Mouse (Mus musculus) CD4-positive naive resting alpha-beta T cell, adult 76 days (primary cell): ENCODE data around the gene Mrap. TPM values are rescaled to one million over a fixed set of nuclear protein-coding genes. Genes with fewer than 3 reads are reported as not detected.

Experiments used
- total RNA-seq: library from RNA; stranded (reverse); gene quantifications from one replicate; pipeline ENCODE4 v1.2.4, GENCODE M21; 2023

Gene Mrap
- total RNA-seq = not detected

GRCm38 (mm10) chr16:90738092-90738956 lies at the start of gene Mrap:
TSS of gene Mrap (plus strand) at chr16:90738207.

DNA sequence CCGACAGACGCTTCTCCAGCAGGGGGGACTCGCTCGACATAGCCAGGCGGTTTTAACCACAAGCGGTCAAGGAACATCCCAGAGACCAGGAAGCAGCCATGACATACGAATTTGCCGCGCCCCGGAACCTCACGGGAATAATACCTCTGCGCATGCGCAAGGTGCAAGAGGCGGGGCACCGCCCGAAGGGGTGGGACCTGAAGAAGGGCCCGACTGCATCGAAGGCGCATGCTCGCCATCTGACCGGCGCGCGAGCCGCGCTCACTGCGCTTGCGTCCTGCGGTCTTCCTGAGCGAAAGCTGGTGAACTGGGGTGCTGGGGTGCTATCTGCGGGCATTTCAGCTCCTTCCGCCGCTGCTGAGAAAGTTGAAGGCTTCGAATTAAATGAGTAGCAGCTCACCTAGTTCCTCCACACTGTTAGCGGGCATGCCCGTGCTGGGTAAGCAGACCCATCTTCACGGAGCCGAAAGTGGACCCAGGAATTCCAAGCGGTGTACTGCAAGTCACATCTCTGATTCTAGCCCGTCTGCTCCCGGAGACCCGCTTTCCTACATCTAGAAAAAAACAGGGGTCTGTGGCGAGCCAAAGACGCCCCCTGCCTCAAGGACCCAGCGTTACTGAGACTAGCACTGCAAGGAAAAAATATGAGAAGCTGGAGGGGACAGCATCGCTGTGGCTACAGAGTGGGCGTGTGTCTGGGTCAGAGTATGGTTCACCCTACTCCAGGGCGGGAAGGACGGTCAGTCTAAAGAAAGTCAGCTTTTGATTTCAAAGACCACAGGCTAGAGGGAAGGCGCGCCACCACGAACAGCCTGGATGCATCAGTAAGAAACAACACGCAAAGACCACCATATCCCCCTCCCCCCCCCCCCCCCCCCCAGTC lies 10.5 kb upstream of the Mrap start, which contains the start of gene Mis18a:
TSS of gene Mis18a (minus strand) at position 172 of the 883 bp plus-strand sequence.

Other genes with a start within 250 kb of the Mrap start
- 19.1 TPM for gene Mis18a, start 10.8 kb upstream of the Mrap start, total RNA-seq
- gene Urb1, start 72.2 kb downstream of the Mrap start, total RNA-seq = 35.7 TPM
- not detected for gene Eva1c, start 88.5 kb downstream of the Mrap start, total RNA-seq
- gene Cfap298, start 196.9 kb downstream of the Mrap start, total RNA-seq = 15.8 TPM